Mouse (Mus musculus) WW6 (cell line): ENCODE data around the gene Olfr301.

ENCODE experiments used
- DNase-seq: peaks from one replicate; pipeline ENCODE4 v3.0.0-alpha.2; 2013; ENCODE audit warnings: low read depth, low spot score

The Olfr301 gene

DNA sequence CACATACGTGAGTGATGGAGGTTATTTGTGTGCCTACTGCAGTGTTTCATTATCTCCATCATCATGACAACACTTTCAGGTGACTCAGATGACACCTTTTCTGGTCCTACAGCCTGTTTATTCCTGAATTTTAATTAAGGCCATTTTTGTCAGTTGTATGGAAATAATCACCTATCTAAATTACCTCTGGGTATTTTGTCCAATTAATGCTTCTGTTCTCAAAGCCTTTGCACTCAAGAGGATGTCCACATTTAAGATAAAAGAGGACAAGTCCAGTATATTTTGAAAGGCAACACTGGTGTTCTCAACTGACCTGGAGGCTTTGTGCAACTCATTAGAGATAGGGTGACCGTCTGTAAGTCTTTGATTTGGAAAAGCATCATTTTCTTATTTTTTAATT is at the start of gene Olfr301:
TSS of gene Olfr301 (plus strand) at position 301 of the 400 bp plus-strand sequence.
- DNase-seq: no peak

DNA sequence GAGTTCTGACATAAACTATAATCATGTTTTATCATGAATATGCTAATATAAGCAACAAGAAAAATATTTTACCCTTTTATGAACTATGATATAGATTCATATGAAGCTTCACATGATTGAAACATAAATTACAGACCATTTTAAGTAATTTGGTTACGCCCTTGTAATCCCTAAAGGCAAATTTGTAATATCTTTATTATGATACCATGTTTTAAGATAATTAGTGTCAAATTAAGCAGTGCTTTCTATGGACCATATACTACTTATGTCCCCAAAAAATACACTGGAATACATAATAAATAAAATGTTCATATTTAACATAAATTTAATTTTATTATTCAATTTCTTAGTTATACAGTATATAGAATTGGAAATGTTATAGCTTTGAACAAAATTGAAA is 36.8 kb upstream of the Olfr301 start, which contains the start of gene Olfr305:
TSS of gene Olfr305 (minus strand) at position 101 of the 400 bp plus-strand sequence.
- no peak for DNase-seq

- peak; percentile 13 for DNase-seq
Observed at GRCm38 (mm10) chr7:86385769-86386168, 17.9 kb upstream of the Olfr301 start.

- DNase-seq: no peak
Observed at GRCm38 (mm10) chr7:86386558-86386957, 17.1 kb upstream of the Olfr301 start, which contains the start of gene Olfr304. TSS of gene Olfr304 (minus strand) at chr7:86386658.

DNA sequence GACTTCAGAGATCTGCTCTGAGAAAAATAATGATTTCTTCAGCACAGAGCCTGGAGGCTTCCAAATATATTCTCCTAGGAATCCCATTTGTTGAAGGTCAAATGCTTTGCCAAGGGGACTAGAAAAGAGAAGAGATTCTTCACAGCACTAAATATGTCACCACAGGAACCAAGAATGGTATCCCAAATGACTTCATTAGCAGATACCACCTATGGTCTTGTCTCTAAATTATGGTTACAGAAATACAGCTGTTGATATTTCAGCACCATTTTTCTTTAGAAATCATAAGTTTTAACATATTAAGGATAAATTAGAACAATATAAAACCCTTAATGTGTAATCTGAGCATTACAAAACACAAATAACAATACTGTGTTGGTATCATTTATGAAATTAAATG is 6.0 kb upstream of the Olfr301 start, which contains the start of gene Olfr303:
TSS of gene Olfr303 (minus strand) at position 101 of the 400 bp plus-strand sequence.
- no peak for DNase-seq

DNA sequence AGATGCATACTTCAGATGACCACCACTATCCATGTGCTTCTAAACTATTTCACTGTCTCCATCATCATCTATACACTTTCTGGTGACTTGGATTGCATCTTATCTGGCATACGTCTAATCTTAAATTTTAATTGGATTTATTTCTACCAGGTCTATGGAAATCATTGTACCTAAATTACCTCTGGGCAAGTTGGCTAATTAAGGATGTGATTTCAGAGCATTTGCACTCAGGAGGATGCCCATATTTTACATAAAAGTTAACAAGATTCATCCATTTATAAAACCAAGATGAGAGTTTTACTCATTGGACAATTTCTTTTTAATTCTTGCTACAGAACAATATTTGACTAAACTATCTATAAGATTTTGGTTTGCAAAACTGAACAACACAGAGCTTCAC is 56.0 kb downstream of the Olfr301 start, which contains the start of gene Olfr299:
TSS of gene Olfr299 (plus strand) at position 301 of the 400 bp plus-strand sequence.
- no peak for DNase-seq
